In the genomic region with DNA sequence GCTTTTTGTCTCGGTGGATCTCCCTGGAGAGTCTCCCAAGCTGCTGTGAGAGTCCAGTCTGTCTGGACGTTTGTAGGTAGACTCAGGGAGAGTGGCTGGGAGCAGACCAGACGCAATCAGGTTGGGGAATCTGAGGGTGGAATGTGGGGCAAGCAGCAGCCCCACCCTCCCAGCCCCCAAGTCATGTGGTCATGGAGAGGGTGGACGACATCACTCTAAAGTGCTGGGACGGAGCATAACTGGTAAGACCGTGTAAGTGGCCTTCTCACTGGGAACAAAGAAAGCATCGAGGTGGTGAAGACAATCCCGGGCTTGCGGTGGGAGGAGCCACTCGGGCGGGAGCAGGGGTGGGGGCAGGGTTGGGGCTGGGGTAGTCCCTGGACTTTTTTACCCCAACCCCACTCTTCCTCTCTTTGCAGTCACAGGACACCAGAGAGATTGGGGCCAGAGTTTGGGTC, we compare ENCODE assay signal across 9 mouse cellular contexts. TPM values are rescaled to one million over a fixed set of nuclear protein-coding genes. Genes with fewer than 3 reads are reported as not detected.
DNase-seq lines count a peak whose midpoint lies in the region; ATAC-seq lines count a peak whose summit lies in the region.
"Had no signal": no experiment of that assay in that cellular context is flagged by ENCODE, and none has a peak within 500 bp of the region (broad histone marks: within the 10 kb centered on the region; RNA-seq: fewer than 3 reads in every experiment).

No protein-coding gene starts in this region.

- DNase-seq in embryo, embryonic 10 days (ENCODE audit: low spot score) = peak; percentile 40
- DNase-seq in embryo, embryonic 10.5 days (ENCODE audit: low spot score) = no peak
- peak; percentile 73 for DNase-seq in ZHBTc4 (ENCODE audit: low read depth, low spot score)
- DNase-seq in midbrain, embryonic 11.5 days (ENCODE audit: low spot score, missing footprints) = peak; percentile 91
- no peak for DNase-seq in spleen, adult 18-20 months
- no peak for DNase-seq in spleen, postnatal 36 days (ENCODE audit: low spot score in 2 of 2)
- DNase-seq: right cerebral cortex, postnatal 14 days had no signal

- no peaks in the 10 kb centered on the region for H3K27me3 ChIP-seq in hindbrain, embryonic 15.5 days
- no peaks in the 10 kb centered on the region; the same call in none of the 2 replicates for H3K27me3 ChIP-seq in midbrain, embryonic 11.5 days (ENCODE audit: control insufficient read depth, insufficient read depth, low read length)

- no peak overlapping the region for H3K4me3 ChIP-seq in hindbrain, embryonic 15.5 days
- H3K4me3 ChIP-seq in midbrain, embryonic 11.5 days (ENCODE audit: low read depth, low read length) = peak overlapping the region; percentile 9; the same call in 1 of the 2 replicates

- no peaks in the 10 kb centered on the region for H3K36me3 ChIP-seq in hindbrain, embryonic 15.5 days
- H3K36me3 ChIP-seq in midbrain, embryonic 11.5 days (ENCODE audit: control insufficient read depth, insufficient read depth, low read length) = no peaks in the 10 kb centered on the region

- no peak overlapping the region for H3K9ac ChIP-seq in hindbrain, embryonic 15.5 days
- H3K9ac ChIP-seq in midbrain, embryonic 11.5 days (ENCODE audit: low read length) = peak overlapping the region; percentile 53

- 0 out of 2 replicates have a peak, but pooled peaks have one; percentile 17 for ATAC-seq in hindbrain, embryonic 15.5 days (ENCODE audit: low FRiP score, low read depth)
- 0 out of 2 replicates have a peak, but pooled peaks have one; percentile 34 for ATAC-seq in midbrain, embryonic 11.5 days (ENCODE audit: low FRiP score)
- no peak for ATAC-seq in erythroid progenitor cell, adult 5-6 weeks (replicated peaks; ENCODE audit: low FRiP score, poor library complexity, severe bottlenecking)

- H3K27ac ChIP-seq in hindbrain, embryonic 15.5 days (replicated peaks) = no peak overlapping the region
- no peak overlapping the region for H3K27ac ChIP-seq in midbrain, embryonic 11.5 days (ENCODE audit: low read depth, low read length)

- peak overlapping the region; percentile 40 for H3K4me2 ChIP-seq in hindbrain, embryonic 15.5 days
- H3K4me2 ChIP-seq in midbrain, embryonic 11.5 days = peak overlapping the region; percentile 34

- 4% methylated on average over 11 of the region's 11 CpGs for WGBS in hindbrain, embryonic 15.5 days
- 3% methylated on average over 11 of the region's 11 CpGs for WGBS in midbrain, embryonic 11.5 days

- peaks cover 12% of the 10 kb centered on the region for H3K4me1 ChIP-seq in hindbrain, embryonic 15.5 days (replicated peaks)
- peaks cover 16% of the 10 kb centered on the region; the same call in 1 of the 2 replicates for H3K4me1 ChIP-seq in midbrain, embryonic 11.5 days (ENCODE audit: control insufficient read depth, insufficient read depth, low read length)

- H3K9me3 ChIP-seq in hindbrain, embryonic 15.5 days = no peaks in the 10 kb centered on the region
- no peaks in the 10 kb centered on the region for H3K9me3 ChIP-seq in midbrain, embryonic 11.5 days (ENCODE audit: control insufficient read depth, low read length)

RNA-seq across cellular contexts. Expression of a gene that starts 45.4 kb away (rescaled TPM):
- 14.7 and 15.3 TPM in 2 replicates for polyA plus RNA-seq in hindbrain, embryonic 15.5 days (2015; fragmentation: Nextera tagmentation; extraction: Ambion mirVana)
- 6.0 and 9.7 TPM in 2 replicates for polyA plus RNA-seq in midbrain, embryonic 11.5 days (2014; fragmentation: Nextera tagmentation; extraction: Ambion mirVana)
- total RNA-seq in erythroid progenitor cell, adult 5-6 weeks (2015; ENCODE audit: low replicate concordance) = 18.0 and 38.1 TPM in 2 replicates
- total RNA-seq in erythroid progenitor cell, adult 5-6 weeks (2017; ENCODE audit: low replicate concordance) = 0.53 and 17.5 TPM in 2 replicates

Comparison
In these comparisons a context has a peak if more than half of its experiments do, and no peak if none do; other contexts are left out.
1. DNase-seq: peak in embryo, embryonic 10 days (single experiment), ZHBTc4 (single experiment) and midbrain, embryonic 11.5 days (single experiment); none in embryo, embryonic 10.5 days (single experiment), spleen, adult 18-20 months (0 of 2) and spleen, postnatal 36 days (0 of 2).